Comparison of ENCODE assay signal across 9 mouse cellular contexts in genomic region chr11:86199733-86200132, GRCm38 (mm10). TPM values are rescaled to one million over a fixed set of nuclear protein-coding genes. Genes with fewer than 3 reads are reported as not detected.
DNase-seq lines count a peak whose midpoint lies in the region; ATAC-seq and TF ChIP-seq lines count a peak whose summit lies in the region.
"Had no signal": no experiment of that assay in that cellular context is flagged by ENCODE, and none has a peak within 500 bp of the region (broad histone marks: within the 10 kb centered on the region; RNA-seq: fewer than 3 reads in every experiment).

No protein-coding gene starts in this region.

- 0 out of 2 replicates have a peak, but pooled peaks cover 4% of the 10 kb centered on the region for H3K9me3 ChIP-seq in lung, embryonic 14.5 days (ENCODE audit: low read depth, low read length)
- peaks cover 23% of the 10 kb centered on the region for H3K9me3 ChIP-seq in embryonic facial prominence, embryonic 10.5 days
- H3K9me3 ChIP-seq in forebrain, embryonic 15.5 days: peaks cover 3% of the 10 kb centered on the region; the same call in 1 of the 2 replicates
- H3K9me3 ChIP-seq in liver, embryonic 12.5 days (replicated peaks): no peaks in the 10 kb centered on the region

- 42% methylated on average over 4 of the region's 4 CpGs for WGBS in lung, embryonic 14.5 days
- 70% methylated on average over 4 of the region's 4 CpGs for WGBS in embryonic facial prominence, embryonic 10.5 days
- 53% methylated on average over 4 of the region's 4 CpGs for WGBS in forebrain, embryonic 15.5 days
- WGBS in liver, embryonic 12.5 days (ENCODE audit: insufficient replicate concordance): 58% methylated on average over 4 of the region's 4 CpGs

- intact Hi-C loops in left cerebral cortex, postnatal 36 days (cut with DNase I): no loop called here

- peaks cover 37% of the 10 kb centered on the region for H3K36me3 ChIP-seq in lung, embryonic 14.5 days (ENCODE audit: insufficient read depth)
- peaks cover 66% of the 10 kb centered on the region for H3K36me3 ChIP-seq in embryonic facial prominence, embryonic 10.5 days (replicated peaks)
- peaks cover 21% of the 10 kb centered on the region for H3K36me3 ChIP-seq in forebrain, embryonic 15.5 days
- H3K36me3 ChIP-seq in liver, embryonic 12.5 days: peaks cover 56% of the 10 kb centered on the region

- peak overlapping the region; percentile 72 for H3K4me2 ChIP-seq in lung, embryonic 14.5 days
- H3K4me2 ChIP-seq in forebrain, embryonic 15.5 days (replicated peaks): peak overlapping the region; percentile 80; the same call in 1 of the 2 replicates
- peak overlapping the region; percentile 89 for H3K4me2 ChIP-seq in liver, embryonic 12.5 days

- H3K27ac ChIP-seq in lung, embryonic 14.5 days (ENCODE audit: low read depth): no peak overlapping the region
- H3K27ac ChIP-seq in embryonic facial prominence, embryonic 10.5 days (replicated peaks): no peak overlapping the region
- no peak overlapping the region for H3K27ac ChIP-seq in forebrain, embryonic 15.5 days (replicated peaks)
- no peak overlapping the region for H3K27ac ChIP-seq in liver, embryonic 12.5 days

- H3K4me1 ChIP-seq in lung, embryonic 14.5 days (ENCODE audit: insufficient read depth): 0 out of 2 replicates have a peak, but pooled peaks cover 4% of the 10 kb centered on the region
- H3K4me1 ChIP-seq in embryonic facial prominence, embryonic 10.5 days: peaks cover 19% of the 10 kb centered on the region
- H3K4me1 ChIP-seq in forebrain, embryonic 15.5 days: peaks cover 16% of the 10 kb centered on the region; the same call in 1 of the 2 replicates
- H3K4me1 ChIP-seq in liver, embryonic 12.5 days: peaks cover 28% of the 10 kb centered on the region

- no peak for DNase-seq in lung, embryonic 14.5 days
- no peak for DNase-seq in lung, postnatal 14 days
- DNase-seq in embryonic facial prominence, embryonic 10.5 days (ENCODE audit: low spot score): no peak
- no peak for DNase-seq in left cerebral cortex, postnatal 36 days (ENCODE audit: low spot score in 2 of 2)
- no peak for DNase-seq in embryo, embryonic 10.5 days (ENCODE audit: low spot score)
- DNase-seq: kidney, adult 9 months had no signal

- no peak for ATAC-seq in lung, embryonic 14.5 days (ENCODE audit: insufficient read depth)
- no peak for ATAC-seq in forebrain, embryonic 15.5 days (replicated peaks)
- ATAC-seq in liver, embryonic 12.5 days: no peak
- ATAC-seq in inflammation-experienced regulatory T-cells, adult 6 months: no peak

- H3K4me3 ChIP-seq in lung, embryonic 14.5 days (ENCODE audit: low read depth, low read length): peak overlapping the region; percentile 87
- peak overlapping the region; percentile 86 for H3K4me3 ChIP-seq in embryonic facial prominence, embryonic 10.5 days
- no peak overlapping the region for H3K4me3 ChIP-seq in forebrain, embryonic 15.5 days
- H3K4me3 ChIP-seq in liver, embryonic 12.5 days: peak overlapping the region; percentile 88

- TF ChIP-seq CTCF in lung, embryonic 14.5 days (IDR thresholded peaks at IDR 0.05; ENCODE audit: low read depth): no peak

- H3K9ac ChIP-seq in lung, embryonic 14.5 days: peak overlapping the region; percentile 72
- H3K9ac ChIP-seq in forebrain, embryonic 15.5 days (replicated peaks): no peak overlapping the region
- H3K9ac ChIP-seq in liver, embryonic 12.5 days: peak overlapping the region; percentile 88

- no peaks in the 10 kb centered on the region for H3K27me3 ChIP-seq in lung, embryonic 14.5 days (ENCODE audit: insufficient read depth, low read length)
- no peaks in the 10 kb centered on the region for H3K27me3 ChIP-seq in embryonic facial prominence, embryonic 10.5 days (replicated peaks; ENCODE audit: low read depth, poor library complexity, severe bottlenecking)
- no peaks in the 10 kb centered on the region for H3K27me3 ChIP-seq in forebrain, embryonic 15.5 days
- no peaks in the 10 kb centered on the region for H3K27me3 ChIP-seq in liver, embryonic 12.5 days (replicated peaks)

RNA-seq across cellular contexts. Expression of gene Brip1, which starts 1.3 kb away (rescaled TPM):
- polyA plus RNA-seq in lung, embryonic 14.5 days (2014; fragmentation: Nextera tagmentation; extraction: Ambion mirVana): 15.4 and 17.0 TPM in 2 replicates
- 10.1 and 11.7 TPM in 2 replicates for polyA plus RNA-seq in embryonic facial prominence, embryonic 10.5 days (2016; fragmentation: Nextera tagmentation; extraction: Ambion mirVana)
- 3.2 and 4.3 TPM in 2 replicates for polyA plus RNA-seq in forebrain, embryonic 15.5 days (2015; fragmentation: Nextera tagmentation; extraction: Ambion mirVana)
- 8.9 and 9.5 TPM in 2 replicates for polyA plus RNA-seq in liver, embryonic 12.5 days (2016; fragmentation: Nextera tagmentation; extraction: Ambion mirVana)
- under 1 TPM; 0.07 to 0.23 TPM for total RNA-seq in left cerebral cortex, postnatal 36 days (2021)
- polyA plus RNA-seq in inflammation-experienced regulatory T-cells, adult 6 months (2017; shearing (Covaris generic)): 10 to 100 TPM in 1 of 3 experiments, 1 to 10 TPM in 2; 1.6 to 13.2 (median 2.2) TPM

RNA-seq across cellular contexts. Expression of gene Ints2, which starts 57.6 kb away (rescaled TPM):
- 34.8 and 35.8 TPM in 2 replicates for polyA plus RNA-seq in lung, embryonic 14.5 days (2014; fragmentation: Nextera tagmentation; extraction: Ambion mirVana)
- 55.4 and 61.5 TPM in 2 replicates for polyA plus RNA-seq in embryonic facial prominence, embryonic 10.5 days (2016; fragmentation: Nextera tagmentation; extraction: Ambion mirVana)
- polyA plus RNA-seq in forebrain, embryonic 15.5 days (2015; fragmentation: Nextera tagmentation; extraction: Ambion mirVana): 31.9 and 33.8 TPM in 2 replicates
- 26.3 and 27.1 TPM in 2 replicates for polyA plus RNA-seq in liver, embryonic 12.5 days (2016; fragmentation: Nextera tagmentation; extraction: Ambion mirVana)
- 10 to 100 TPM; 21.0 to 28.2 TPM for total RNA-seq in left cerebral cortex, postnatal 36 days (2021)
- 10 to 100 TPM; 19.0 to 20.3 (median 19.3) TPM for polyA plus RNA-seq in inflammation-experienced regulatory T-cells, adult 6 months (2017; shearing (Covaris generic))
